Mouse (Mus musculus) liver, embryonic 11.5 days (tissue): ENCODE data around the gene Fam210b. TPM values are rescaled to one million over a fixed set of nuclear protein-coding genes. Genes with fewer than 3 reads are reported as not detected.

Experiments
- ATAC-seq: fragments of 200-750 bp; cut with Nextera tagmentation; replicated peaks from 2 replicates; pipeline ENCODE4 v1.8.0; 2017; ENCODE audit warnings: moderate number of reproducible peaks, mild to moderate bottlenecking, moderate TSS enrichment, moderate library complexity; ENCODE audit not compliant: low FRiP score
- DNase-seq: peaks from one replicate; pipeline ENCODE4 v3.0.0-alpha.2; 2017; ENCODE audit warnings: low spot score
- H3K27ac ChIP-seq: fragments of 300-500 bp; sonication (generic); 2 replicates; pipeline ENCODE4 v1.5.1; 2014; ENCODE audit warnings: mild to moderate bottlenecking, low read depth, low read length, control low read depth
- H3K27me3 ChIP-seq: fragments of 300-500 bp; sonication (generic); replicated peaks from 2 replicates; pipeline ENCODE4 v1.6.1; 2014; ENCODE audit warnings: low read length, mixed read lengths; ENCODE audit not compliant: control insufficient read depth, insufficient read depth
- H3K36me3 ChIP-seq: fragments of 300-500 bp; sonication (generic); 2 replicates; pipeline ENCODE4 v1.6.1; 2014; ENCODE audit warnings: mild to moderate bottlenecking, low read length, moderate library complexity, mixed read lengths; ENCODE audit not compliant: control insufficient read depth, insufficient read depth
- H3K4me1 ChIP-seq: fragments of 300-500 bp; sonication (generic); replicated peaks from 2 replicates; pipeline ENCODE4 v1.6.1; 2014; ENCODE audit warnings: low read length, mixed read lengths; ENCODE audit not compliant: control insufficient read depth, insufficient read depth
- H3K4me2 ChIP-seq: fragments of 300-500 bp; sonication (generic); 2 replicates; pipeline ENCODE4 v1.6.1; 2014; ENCODE audit warnings: mild to moderate bottlenecking, control low read depth, moderate library complexity
- H3K4me3 ChIP-seq: fragments of 300-500 bp; sonication (generic); 2 replicates; pipeline ENCODE4 v1.5.1; 2014; ENCODE audit warnings: low read depth, low read length, control low read depth
- H3K9ac ChIP-seq: fragments of 300-500 bp; sonication (generic); 2 replicates; pipeline ENCODE4 v1.6.1; 2014; ENCODE audit warnings: low read depth, low read length, control low read depth
- H3K9me3 ChIP-seq: fragments of 300-500 bp; sonication (generic); 2 replicates; pipeline ENCODE4 v1.6.1; 2016; ENCODE audit warnings: low read length, inconsistent platforms, mixed read lengths; ENCODE audit not compliant: control insufficient read depth
- WGBS: fragments of 180-500 bp; shearing (Covaris S2); extraction: QIAGEN DNeasy Blood & Tissue Kit; methylation state at CpG from one replicate; pipeline ENCODE4 v1.1.7; 2014; 5-methylcytosine and 5-hydroxymethylcytosine counted together
- polyA plus RNA-seq: library from polyadenylated mRNA; unstranded; fragments of >200 nt; fragmentation: Nextera tagmentation; extraction: Ambion mirVana; gene quantifications from 2 replicates; pipeline ENCODE4 v1.2.1, GENCODE M21; 2014

Gene Fam210b
- polyA plus RNA-seq, 1 experiment from 2014 or later, result 56.2 TPM

DNA sequence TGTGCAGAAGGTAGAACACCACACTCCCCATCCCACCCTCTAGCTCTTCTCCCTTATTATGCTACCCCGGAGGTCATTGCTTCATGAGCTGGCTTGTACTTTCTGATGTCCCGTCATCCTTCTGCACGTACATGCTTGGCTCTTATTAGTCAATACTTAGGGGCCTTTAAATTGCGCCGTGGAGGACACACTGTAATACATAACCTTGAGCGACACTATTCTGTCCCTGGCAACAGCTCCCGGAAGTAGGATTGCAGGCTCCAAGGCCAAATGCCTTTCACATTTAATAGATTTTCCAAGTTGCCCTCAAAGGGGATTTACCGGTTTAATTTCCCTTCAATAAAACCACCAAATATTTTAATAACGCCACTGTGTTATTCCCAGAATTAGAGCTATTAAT is 33.6 kb upstream of the Fam210b start:
- no peaks in the 10 kb centered on the region for H3K27me3 ChIP-seq
- H3K9me3 ChIP-seq, result 0 out of 2 replicates have a peak, but pooled peaks cover 2% of the 10 kb centered on the region
- H3K4me3 ChIP-seq, result no peak overlapping the region
- no peak for DNase-seq
- no peaks in the 10 kb centered on the region for H3K4me1 ChIP-seq
- H3K9ac ChIP-seq, result no peak overlapping the region
- no peak overlapping the region for H3K27ac ChIP-seq
- no peak for ATAC-seq
- H3K4me2 ChIP-seq, result no peak overlapping the region
- WGBS, result 87% methylated on average over 9 of the region's 9 CpGs
- no peaks in the 10 kb centered on the region for H3K36me3 ChIP-seq

DNA sequence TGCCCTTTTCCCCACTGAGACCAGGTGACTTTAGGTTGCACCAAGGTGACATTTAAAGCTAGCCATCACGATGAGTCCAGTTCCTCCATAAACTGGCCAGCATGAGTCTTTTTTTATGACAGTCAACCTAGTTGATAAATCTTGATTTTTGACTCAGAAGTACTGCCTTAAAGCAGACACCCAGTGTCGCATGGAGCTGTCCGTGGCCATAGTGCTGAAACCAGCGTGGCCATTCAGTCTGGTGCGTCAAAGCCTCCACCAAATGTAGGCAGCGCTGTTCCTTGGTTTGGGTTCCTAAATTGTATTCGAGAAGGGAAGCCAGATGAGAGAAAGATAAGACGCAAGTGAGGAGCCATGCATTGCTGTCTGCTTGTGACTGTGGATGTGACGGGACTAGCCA is 24.5 kb upstream of the Fam210b start:
- Histone ChIP-seq H3K4me1 (no peaks in the 10 kb centered on the region), H3K27ac (no peak overlapping the region), H3K36me3 (no peaks in the 10 kb centered on the region), H3K9ac (no peak overlapping the region), H3K4me2 (no peak overlapping the region), H3K4me3 (no peak overlapping the region), H3K9me3 (no peaks in the 10 kb centered on the region), H3K27me3 (no peaks in the 10 kb centered on the region)
- WGBS, result 16% methylated on average over 9 of the region's 9 CpGs
- ATAC-seq (no peak), DNase-seq (peak; percentile 66)

GRCm38 (mm10) chr2:172328248-172328647 is 17.1 kb upstream of the Fam210b start:
- no peaks in the 10 kb centered on the region for H3K4me1 ChIP-seq
- peaks cover 6% of the 10 kb centered on the region; the same call in 1 of the 2 replicates for H3K27me3 ChIP-seq
- H3K9me3 ChIP-seq, result no peaks in the 10 kb centered on the region
- H3K27ac ChIP-seq, result no peak overlapping the region
- DNase-seq (no peak), ATAC-seq (no peak)
- H3K9ac ChIP-seq, result no peak overlapping the region
- no peak overlapping the region for H3K4me3 ChIP-seq
- no peaks in the 10 kb centered on the region for H3K36me3 ChIP-seq
- WGBS, result 55% methylated on average over 8 of the region's 8 CpGs
- no peak overlapping the region for H3K4me2 ChIP-seq

DNA sequence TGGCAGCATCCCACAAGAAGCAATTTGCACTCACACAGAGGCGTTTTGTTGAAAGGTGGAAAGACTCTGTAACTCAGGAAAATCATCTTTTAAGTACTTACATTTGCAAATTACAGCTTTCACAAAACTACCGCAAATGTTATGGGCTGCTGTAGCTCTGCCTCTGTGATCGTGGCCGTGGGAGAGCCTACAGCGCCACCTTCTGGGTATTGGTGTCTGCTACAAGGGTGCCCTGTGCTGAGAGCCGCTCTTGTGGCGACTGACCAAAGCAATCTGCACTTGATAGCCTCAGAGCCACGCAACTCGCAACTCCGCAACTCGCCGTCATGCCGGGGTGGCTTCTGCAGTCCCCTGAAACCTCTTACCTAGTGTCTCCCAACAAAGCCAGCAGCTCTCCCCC is 16.2 kb upstream of the Fam210b start:
- H3K27me3 ChIP-seq, result peaks cover 6% of the 10 kb centered on the region; the same call in 1 of the 2 replicates
- H3K27ac ChIP-seq, result no peak overlapping the region
- H3K9ac ChIP-seq, result no peak overlapping the region
- ATAC-seq (peak; percentile 83), DNase-seq (peak; percentile 80)
- 7% methylated on average over 13 of the region's 13 CpGs for WGBS
- no peaks in the 10 kb centered on the region for H3K4me1 ChIP-seq
- H3K4me3 ChIP-seq, result no peak overlapping the region
- no peaks in the 10 kb centered on the region for H3K36me3 ChIP-seq
- H3K4me2 ChIP-seq, result no peak overlapping the region; the same call in 1 of the 2 replicates
- no peaks in the 10 kb centered on the region for H3K9me3 ChIP-seq

DNA sequence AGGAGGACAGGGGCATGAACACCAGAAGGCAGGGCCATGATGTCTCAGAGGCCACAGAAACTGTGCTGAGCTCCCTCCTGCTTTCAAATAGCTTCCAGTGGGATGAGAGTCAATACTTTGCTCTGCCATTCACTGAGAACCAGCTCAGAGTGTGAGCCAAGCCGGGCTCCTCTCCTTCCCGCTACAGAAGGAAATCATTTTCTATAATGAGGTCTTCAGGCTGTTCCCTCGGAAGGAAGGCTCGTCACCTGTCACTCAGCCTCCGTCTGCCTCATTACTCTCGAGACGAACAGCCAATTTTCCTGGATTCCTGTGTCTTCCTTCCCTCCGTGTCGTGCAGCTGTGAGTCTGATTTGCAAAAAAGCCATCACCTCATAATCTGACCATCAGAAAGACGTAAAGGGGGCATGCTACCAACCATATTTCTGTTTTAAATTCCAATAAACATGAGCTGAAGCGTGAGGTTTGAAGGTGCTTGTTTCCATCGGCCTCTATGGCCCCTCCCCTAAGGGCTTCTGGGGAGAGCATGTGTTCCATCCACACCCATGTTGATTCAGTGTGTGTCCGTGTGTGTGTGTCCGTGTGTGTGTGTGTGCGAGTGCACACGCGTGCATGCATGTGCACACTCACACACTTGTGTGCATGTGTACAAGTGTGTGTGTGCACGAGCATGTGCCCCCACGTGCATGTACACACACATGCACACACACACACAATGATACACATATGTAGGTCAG is 7.0 kb upstream of the Fam210b start:
- H3K36me3 ChIP-seq, result no peaks in the 10 kb centered on the region
- no peak overlapping the region for H3K9ac ChIP-seq
- no peak overlapping the region for H3K4me3 ChIP-seq
- ATAC-seq (no peak), DNase-seq (no peak)
- no peaks in the 10 kb centered on the region for H3K4me1 ChIP-seq
- H3K4me2 ChIP-seq, result no peak overlapping the region
- no peaks in the 10 kb centered on the region for H3K27me3 ChIP-seq
- H3K27ac ChIP-seq, result no peak overlapping the region
- WGBS, result 81% methylated on average over 19 of the region's 19 CpGs
- no peaks in the 10 kb centered on the region; the same call in 1 of the 2 replicates for H3K9me3 ChIP-seq

GRCm38 (mm10) chr2:172340936-172341335 is 4.4 kb upstream of the Fam210b start:
- H3K4me3 ChIP-seq, result no peak overlapping the region
- 67% methylated on average over 3 of the region's 3 CpGs for WGBS
- no peak overlapping the region for H3K4me2 ChIP-seq
- no peak for ATAC-seq
- no peaks in the 10 kb centered on the region; the same call in 1 of the 2 replicates for H3K9me3 ChIP-seq
- H3K36me3 ChIP-seq, result no peaks in the 10 kb centered on the region
- no peaks in the 10 kb centered on the region for H3K27me3 ChIP-seq
- H3K9ac ChIP-seq, result no peak overlapping the region
- H3K4me1 ChIP-seq, result peaks cover 7% of the 10 kb centered on the region
- no peak for DNase-seq
- no peak overlapping the region for H3K27ac ChIP-seq

DNA sequence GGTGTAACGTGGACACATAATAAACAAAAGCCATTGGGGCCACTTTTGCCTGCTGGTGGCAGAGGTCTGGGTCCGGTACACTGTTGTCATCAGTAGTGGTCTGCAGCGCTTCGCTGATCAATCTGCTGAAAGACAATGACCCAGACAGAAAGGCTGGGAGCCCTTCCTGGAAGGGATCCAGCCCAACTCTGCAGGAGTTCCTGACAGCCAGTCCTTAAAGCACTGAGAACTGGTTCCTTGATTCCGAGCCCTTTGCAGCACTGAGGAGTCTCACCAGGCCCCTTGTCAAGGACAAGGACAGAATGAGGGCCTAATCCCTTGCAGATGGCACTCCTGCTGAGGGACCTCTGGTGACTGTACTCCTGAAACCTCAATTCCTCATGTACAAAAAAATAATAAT is 3.8 kb upstream of the Fam210b start:
- no peak overlapping the region for H3K9ac ChIP-seq
- H3K4me3 ChIP-seq, result no peak overlapping the region
- ATAC-seq (no peak), DNase-seq (no peak)
- H3K4me1 ChIP-seq, result peaks cover 10% of the 10 kb centered on the region
- 62% methylated on average over 5 of the region's 5 CpGs for WGBS
- no peaks in the 10 kb centered on the region for H3K27me3 ChIP-seq
- no peak overlapping the region for H3K27ac ChIP-seq
- no peak overlapping the region for H3K4me2 ChIP-seq
- H3K36me3 ChIP-seq, result no peaks in the 10 kb centered on the region
- H3K9me3 ChIP-seq, result no peaks in the 10 kb centered on the region; the same call in 1 of the 2 replicates

GRCm38 (mm10) chr2:172343751-172344150 is 1.6 kb upstream of the Fam210b start:
- WGBS, result 90% methylated on average over 7 of the region's 7 CpGs
- ATAC-seq, result no peak
- H3K36me3 ChIP-seq, result no peaks in the 10 kb centered on the region

DNA sequence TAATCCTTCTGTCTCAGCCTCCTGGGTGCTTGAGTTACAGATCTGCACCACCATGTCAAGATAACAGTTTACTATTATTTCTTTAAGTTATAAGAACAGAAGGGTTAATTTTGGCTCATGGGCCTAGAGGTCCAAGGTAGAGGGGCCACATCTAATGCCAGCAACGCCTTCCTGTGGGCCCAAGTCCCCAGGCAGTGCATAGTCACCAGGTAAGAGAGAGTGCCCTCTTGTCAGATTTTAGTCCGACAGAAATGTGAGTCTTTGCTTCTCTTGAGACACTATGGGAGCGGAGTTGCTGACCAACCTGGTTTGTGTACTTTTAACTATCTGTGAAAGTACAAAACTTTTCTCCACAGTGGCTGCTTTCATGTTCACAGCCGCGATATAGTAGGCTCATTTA is 696 bp upstream of the Fam210b start:
- Histone ChIP-seq H3K4me1 (peaks cover 40% of the 10 kb centered on the region), H3K9me3 (no peaks in the 10 kb centered on the region), H3K27me3 (no peaks in the 10 kb centered on the region), H3K27ac (peak overlapping the region; percentile 61; the same call in 1 of the 2 replicates), H3K36me3 (no peaks in the 10 kb centered on the region), H3K4me2 (peak overlapping the region; percentile 91), H3K4me3 (peak overlapping the region; percentile 92), H3K9ac (no peak overlapping the region)
- 39% methylated on average over 5 of the region's 5 CpGs for WGBS
- ATAC-seq (no peak), DNase-seq (no peak)

More at GRCm38 (mm10) chr2:172343751-172344150, 1.6 kb upstream of the Fam210b start:
- H3K4me1 ChIP-seq, result peaks cover 31% of the 10 kb centered on the region
- H3K27me3 ChIP-seq, result no peaks in the 10 kb centered on the region
- H3K4me2 ChIP-seq, result no peak overlapping the region
- DNase-seq, result no peak
- H3K27ac ChIP-seq, result no peak overlapping the region
- no peaks in the 10 kb centered on the region for H3K9me3 ChIP-seq
- H3K4me3 ChIP-seq, result no peak overlapping the region
- H3K9ac ChIP-seq, result no peak overlapping the region
